Mouse (Mus musculus) lung, postnatal 10 days (tissue): ENCODE measurements at regions not wholly inside any gene's neighbourhood (a gene's known extent, or its start where the extent isn't known, plus 50 kb on each side); places are given as distances from the start of the nearest gene placed in this dataset.
A peak's percentile ranks its signal among the peaks of the same experiment; 100 is the strongest.

Experiments used
- DNase-seq: peaks from one replicate; pipeline ENCODE4 v3.0.0; 2021

DNA sequence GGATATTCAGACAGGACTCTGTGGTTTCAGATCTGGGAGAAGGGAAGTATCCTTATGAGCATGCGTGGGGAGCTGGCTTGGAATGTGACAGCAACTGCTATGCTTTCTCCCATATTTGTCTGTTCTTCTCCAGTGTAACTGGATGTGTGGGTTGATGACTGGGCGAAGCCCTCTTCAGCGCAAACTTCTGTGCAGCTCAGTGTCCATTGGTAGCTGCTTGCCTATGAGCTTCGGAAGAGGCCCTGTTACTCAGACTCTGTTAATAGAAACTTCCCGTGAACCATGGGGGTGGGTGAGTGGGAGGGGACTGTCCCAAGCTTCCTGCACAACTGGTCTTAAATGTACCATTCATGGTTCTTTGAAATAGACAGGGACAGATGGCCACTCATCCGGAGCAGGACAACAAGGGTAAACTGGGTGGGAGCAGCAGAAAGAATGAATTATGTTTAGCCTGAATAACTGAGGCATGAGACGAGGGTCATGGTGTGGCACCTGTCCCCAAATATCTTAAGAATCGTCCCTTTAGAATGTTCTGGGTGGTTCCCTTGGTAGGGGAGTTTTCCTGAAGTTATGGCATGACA, 141.1 kb upstream of the Plxnc1 start:
- no peak for DNase-seq

DNA sequence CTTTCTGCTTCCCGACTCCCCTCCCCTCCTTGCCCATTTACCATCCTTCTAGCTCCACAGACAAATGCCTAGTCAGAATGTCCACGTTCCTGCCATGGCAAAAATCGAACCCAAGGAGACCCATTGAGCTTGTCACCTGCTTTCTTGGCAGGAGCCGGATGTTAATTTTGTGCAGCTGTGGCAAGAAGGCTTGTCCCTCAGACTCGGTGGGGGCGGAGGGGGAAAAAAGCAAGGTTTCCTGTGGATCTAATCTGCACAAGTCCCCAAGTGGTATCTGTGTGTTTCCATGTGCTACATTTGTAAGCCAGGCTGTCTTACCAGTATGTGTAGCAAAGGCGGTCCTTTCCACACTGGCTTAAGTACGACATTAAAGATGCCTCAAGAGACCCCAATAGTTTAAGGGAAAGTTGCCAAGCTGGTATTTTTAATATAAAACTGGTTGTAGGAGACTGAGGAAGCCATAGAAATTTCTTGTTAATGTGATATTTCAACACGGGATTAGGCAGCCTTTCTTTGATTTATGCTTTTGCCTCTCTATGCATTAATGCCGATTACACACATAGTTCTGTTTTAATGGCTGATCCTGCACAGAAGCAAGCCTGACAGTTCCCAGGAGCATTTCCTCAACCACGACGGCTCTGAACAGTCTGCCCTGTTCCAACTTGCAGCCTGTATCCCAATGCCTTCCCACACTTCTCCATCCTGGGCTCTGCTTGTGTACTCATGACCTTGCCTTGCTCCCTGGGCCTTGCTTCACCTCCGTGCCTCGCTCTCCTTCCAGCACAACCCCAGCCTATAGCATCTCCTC, 138.9 kb upstream of the Plxnc1 start:
- DNase-seq: no peak

DNA sequence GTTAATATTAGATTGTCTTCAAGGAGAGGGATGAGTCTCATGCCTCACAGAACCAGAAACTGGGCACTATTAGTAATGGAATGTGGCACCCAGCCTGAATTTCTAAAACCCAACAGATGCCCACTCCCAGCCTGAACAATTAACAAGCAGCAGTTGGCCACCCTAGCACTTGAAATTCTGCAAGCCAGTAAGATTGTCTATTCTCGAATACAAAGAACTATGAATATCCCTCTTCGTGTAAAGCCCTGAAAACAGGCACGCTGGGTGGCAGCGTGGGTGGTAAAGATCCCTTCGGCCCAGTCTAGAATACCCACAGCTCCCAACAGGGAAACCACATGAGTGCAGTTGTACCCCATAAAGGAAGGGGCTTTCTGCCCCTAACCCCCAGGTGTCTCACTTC, 138.0 kb upstream of the Plxnc1 start:
- no peak for DNase-seq

DNA sequence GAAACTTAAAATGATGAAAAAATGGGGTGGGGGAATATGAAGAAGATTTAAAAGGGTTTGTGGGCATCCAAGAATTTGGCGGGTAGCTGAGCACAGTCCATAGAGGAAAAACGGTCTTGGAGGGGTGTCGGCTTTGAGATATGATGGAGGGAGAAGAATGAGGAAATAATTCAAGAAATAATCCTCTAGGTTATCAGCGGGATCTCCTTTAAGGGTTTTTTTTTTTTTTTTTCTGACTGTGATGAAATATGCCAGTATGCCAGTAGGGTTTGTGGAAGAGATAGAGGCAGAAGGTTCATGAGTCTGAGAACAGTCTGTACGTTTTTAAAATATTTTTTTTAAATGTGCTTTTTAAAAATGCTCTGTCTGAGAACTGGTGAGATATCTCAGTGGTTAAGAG, 135.3 kb upstream of the Plxnc1 start:
- DNase-seq: no peak

DNA sequence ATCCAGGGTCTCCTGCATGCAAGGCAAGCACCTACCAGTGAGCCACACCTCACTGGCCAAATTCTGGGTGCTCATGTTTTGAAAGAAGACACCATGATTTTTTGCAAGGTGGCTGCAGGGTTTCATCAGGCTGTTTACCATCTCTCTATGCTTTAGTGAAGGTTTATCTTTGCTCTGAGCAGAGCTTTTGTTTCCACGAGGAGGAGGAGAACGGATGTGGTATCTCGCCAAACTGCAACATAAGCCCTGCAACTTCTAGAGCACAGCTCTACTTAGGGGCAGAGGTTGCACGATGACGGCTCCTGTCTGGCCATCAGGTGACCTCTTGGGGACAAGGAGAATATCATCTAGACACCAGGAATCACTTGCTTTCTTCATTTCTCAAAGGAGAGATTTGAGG, 131.8 kb upstream of the Plxnc1 start:
- no peak for DNase-seq

DNA sequence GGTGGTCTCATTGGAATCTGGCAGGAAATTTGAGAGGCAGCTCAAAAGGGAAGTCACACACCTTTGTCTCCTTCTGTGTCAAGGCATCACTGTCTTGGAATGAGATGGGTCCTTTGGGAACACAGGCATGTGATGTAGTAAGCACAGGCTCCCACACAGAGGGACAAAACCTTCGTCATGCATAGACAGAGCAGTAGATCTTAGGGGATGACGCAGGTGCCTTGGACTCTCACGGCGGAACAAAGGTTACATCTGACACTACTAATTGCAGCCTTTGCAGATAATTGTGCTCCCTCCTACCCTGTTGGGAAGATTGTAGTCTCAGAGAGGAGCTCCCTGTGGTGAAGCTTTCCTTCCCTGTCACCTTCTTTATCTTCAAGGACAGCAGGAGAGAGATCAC, 131.3 kb upstream of the Plxnc1 start:
- DNase-seq: no peak

DNA sequence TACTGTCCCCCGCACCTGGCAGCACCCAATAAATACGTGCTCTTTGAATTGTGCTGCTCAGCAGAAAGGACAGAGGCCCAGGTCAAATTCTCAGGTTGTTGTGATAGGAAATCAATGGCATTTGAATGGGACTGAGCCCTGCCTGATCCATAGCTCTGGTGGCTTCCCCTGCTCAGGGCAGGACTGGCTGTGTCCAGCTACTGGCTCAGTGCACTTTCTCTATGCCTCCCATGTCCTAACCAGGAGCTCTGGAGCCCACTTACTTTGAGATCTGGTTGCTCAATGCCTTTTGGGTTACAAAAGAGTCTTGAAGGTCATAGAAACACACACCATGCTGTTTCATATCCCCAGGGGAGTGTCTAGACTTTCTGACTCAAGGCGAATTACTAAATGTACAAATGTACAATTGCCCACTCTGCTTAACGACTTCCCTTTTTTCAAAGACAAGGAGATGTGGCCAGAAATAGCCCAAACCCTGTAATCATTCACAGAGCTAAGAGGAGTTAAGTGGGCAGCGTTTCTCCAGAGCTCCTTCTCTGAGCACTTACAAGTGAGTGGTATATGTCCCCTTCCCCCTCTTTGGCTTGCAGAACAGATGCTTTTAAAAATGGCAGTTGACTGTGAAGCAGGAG, 130.4 kb upstream of the Plxnc1 start:
- DNase-seq: peak; percentile 50

DNA sequence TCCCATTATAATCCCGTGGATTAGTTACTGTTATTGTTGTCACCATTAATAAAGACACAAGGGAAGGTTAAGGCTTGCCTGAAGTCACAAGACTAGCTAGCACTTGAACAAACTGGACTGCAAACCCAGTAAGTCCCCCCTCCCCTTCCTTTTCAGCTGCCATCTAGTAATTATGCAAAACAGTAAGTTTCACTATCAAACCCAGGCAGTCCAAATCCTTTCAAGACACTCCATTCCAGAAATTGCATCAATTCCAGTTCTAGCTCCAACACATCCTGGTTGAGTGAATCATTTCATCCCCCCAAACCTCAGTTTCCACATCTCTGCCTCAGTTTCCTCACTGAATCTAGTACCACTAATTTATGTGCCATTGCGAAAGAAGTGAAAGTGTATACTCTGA, 129.7 kb upstream of the Plxnc1 start:
- DNase-seq: no peak

DNA sequence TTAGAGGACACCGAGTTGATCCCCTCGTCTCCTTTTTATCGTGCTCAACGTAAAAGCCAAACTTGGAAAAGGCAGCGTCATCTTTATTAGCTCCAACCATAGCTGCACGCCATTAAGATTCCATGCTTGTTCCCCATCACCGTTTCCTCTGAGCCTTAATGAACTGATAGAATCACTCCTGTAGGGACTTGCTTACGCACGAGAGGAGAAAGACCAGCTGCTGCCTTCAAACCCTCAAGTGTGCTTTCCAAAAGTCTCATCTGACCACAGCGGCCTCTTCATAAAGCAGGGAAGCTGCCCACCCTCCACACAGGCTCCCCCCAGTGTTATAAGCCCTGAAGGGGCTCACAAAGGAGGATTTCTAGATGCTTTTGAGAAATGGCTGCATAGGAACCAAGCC, 123.3 kb upstream of the Plxnc1 start:
- DNase-seq: peak; percentile 41

DNA sequence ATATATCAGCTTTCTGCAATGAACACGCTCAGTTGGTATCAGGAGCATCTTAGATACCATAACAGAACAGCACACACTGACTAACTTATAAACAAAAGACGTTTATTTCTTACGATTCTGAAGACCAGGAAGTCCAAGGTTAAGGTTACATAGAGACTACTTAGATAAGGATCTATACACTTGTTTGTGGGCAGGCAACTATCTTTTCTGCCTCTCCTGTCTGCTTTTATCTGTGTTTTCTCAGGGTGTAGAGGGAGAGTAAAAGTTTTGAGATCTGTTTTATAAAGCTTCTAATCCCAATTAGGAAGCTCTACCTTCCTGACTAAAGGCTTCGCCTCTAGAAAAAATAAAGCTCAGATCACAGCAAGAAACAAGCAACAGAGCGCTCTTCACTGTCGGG, 122.1 kb upstream of the Plxnc1 start:
- DNase-seq: no peak

DNA sequence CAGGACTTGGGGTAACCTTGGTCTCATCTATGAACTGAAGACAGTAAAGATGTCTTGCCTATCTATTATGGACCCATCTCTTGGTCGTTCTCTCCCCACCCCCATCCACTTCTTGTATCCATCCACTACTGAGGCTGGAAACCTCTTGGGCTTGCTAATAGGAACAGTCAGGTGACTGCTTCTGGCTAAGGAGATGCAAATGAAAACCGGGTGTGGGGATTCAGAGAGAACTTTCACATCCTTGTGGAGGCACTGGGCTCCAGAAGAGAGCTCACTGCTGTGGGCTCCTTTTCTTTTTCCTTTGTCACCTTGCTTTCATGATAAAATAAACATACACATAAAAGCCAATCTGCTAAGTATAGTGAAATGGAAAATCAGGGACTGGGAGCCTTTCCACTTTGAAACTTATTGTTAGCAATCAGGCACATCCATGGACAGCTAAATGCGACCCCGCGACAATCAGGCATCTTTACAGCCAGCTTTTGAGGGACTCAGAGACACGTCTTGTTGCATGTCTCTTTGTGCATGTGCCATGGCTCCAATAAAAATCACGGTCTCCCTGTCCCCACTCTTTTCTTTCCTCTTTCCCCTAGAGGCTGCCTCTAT, 115.0 kb upstream of the Plxnc1 start:
- DNase-seq: no peak

DNA sequence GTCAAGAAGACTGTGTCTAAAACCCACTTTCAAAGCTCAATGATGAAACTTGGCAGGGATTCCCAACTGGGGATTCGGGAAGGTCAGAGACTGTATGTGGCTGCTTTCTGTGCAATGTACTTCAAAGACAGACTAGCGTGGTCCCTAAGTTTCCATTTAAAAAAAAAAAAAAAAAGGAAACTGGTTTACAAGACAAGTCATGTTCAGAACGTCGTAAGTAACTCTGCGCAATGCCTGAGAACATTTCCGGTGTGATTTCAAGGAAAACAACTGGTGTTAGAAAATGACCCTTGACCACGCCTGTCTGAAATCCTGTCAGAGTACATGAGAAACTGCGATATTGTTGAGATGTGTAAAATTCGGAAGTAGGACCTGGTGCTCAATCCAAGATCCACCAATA, 114.4 kb upstream of the Plxnc1 start:
- peak; percentile 29 for DNase-seq

DNA sequence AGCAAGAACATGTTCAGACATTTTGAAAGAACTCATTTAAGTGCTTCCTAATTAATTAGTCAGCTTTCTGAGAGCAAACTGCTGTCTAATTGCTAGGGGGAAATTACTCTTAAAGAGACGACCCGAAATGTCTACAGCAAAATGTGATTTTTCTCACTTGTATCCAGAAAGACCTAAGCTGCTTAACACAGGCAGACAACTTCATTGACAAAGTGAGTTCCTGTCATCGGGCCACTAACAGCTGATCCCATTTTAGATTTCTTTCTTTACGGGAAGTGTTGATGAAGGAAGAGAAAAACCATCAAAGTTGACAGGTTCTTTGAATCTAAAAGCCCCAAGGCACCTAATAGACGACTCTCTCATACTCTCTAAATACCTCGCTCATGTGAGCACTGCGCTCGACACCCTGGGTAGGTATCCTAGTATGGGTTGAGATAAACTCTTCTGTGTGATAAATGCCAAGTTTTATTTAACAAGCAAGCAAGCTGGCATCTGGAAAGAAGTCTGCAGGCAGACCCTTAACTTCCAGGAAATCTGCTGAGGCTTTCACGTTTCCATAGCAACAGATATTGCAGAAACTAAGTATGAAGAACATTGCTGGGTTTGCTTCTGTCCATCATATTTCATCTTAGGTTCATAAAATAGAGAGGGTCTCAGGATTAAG, 112.5 kb upstream of the Plxnc1 start:
- no peak for DNase-seq

DNA sequence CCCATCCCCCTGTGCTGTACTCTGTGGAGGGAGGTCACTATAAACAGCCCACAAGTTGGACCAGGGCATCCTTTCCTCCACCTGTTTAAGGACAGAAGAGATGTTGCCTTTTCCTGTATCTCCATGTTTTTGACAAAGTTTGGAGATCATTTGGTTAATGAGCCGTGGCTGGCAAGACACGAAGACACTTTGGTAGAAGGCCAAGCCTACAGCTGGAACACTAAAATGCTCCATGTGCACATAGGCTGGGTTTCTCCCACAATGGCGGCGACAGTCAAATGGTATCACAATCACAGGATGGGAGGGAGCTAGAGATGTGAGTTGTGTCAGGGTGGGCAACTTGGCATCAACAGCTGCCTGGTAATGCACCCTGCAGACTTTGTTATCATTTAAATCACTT, 111.9 kb upstream of the Plxnc1 start:
- peak; percentile 40 for DNase-seq

DNA sequence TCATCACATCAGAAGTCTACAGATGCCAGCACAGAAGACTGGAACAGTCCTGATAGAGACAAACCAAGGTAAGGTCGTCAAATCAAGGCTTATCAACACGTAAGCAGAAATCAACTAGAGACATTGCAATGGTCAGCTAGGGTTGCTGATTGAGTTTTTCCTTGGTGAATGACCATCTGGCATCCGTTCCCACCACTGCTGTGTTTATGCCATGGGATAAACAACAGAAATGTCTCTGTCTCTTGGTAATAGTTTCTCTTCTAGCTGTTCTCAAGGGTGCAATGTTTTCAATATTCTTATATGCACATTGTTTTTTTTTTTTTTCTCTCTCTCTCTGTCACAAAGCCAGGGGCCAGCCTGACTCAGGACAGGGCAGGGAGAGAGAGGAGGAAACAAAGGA, 110.2 kb upstream of the Plxnc1 start:
- DNase-seq: peak; percentile 35

DNA sequence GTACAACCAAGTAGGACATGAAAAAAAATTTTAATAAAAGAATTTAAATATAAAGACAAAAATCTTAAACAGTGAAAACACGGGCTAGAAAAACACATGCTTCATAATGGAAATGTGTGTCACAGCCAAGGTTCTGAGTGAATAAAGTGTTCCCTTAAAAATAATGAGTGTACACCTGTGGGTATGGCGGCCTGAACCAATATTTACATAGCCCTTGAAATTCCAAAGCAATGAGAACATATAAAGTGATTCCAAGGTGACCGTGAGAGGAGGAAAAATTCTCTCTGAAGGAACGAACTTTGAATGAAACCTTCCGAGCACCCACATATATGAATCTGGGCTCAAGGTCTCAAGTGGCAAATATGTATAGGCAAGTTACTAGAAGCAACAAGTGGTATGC, 104.2 kb upstream of the Plxnc1 start:
- no peak for DNase-seq

DNA sequence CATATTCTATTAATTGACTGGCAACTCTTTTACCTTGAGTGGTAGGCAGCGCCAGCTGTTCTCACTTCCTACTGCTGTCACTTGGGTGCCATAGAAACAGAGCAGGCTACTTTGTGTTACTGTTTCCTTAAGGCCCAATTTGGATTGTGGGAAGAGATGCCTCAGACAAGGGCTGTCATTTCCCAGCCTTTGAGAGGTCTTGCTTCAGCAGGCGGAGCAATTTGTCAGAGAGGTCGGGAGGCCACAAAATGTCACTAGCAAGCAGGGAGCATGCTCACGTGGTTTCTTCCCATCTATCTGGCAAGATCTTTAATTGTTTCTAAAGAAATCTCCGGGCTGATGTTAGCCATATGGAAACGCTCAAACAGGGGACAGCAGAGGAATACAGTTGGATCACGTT, 99.3 kb upstream of the Plxnc1 start:
- peak; percentile 63 for DNase-seq

DNA sequence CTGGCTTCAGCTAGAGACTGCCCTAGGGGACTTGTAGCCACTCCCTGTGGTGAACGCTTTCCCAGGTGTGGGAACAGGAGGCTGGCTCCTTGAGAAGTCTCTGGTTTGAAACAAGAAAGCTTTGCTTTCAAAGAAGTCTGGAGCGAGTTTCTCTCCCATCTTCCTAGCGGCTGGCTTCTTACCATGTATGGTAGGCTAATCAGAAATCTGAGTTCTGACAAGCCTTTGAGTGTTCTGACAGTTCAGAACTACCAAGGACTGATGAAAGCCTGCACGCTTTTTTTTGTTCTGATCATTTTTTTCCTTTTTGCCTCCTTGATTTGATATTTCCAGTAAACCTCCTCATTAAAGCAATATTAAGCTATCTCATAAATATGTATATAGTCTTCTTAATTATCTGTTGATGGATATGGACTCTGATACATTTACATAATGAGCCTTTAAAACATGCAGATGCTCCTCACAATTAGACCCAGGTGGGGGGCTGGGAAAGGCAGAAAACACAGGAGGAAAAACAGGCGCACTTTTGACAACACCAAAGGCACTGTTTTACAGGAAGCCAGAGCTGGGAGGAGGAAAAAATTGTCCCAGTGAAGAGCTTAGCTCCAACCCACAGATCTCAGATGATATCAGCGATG, 95.7 kb upstream of the Plxnc1 start:
- no peak for DNase-seq

DNA sequence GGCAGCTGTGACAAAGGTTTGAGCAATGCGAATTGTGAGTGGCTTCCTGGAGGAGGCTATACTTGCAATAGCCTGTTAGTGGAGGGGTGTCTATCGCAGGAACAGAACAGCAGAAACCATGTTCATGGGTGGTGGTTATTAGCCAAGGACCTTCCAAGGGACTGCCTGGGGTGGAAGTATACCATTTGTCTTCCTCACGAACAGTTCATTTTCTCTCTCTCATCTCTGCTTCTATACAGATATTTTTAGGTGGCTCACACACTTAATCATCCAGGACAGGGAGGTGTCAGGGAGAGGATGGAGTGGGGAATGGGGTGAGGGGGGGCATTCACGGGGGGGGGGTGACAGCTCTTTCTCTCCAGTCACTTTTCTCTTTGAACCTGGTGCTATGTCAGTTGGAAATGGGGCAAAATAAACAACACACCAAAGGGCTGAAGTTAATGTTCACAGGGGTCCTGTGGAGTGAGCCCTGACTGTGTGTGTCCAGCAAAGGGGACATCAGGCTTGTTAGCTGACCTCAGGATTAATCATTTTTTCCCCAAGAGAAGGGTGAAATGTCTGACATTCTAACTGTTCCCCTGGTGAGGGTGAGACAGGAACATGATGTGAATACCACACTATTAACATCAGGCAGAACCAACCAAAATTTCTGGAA, 91.5 kb upstream of the Plxnc1 start:
- DNase-seq: peak; percentile 15

DNA sequence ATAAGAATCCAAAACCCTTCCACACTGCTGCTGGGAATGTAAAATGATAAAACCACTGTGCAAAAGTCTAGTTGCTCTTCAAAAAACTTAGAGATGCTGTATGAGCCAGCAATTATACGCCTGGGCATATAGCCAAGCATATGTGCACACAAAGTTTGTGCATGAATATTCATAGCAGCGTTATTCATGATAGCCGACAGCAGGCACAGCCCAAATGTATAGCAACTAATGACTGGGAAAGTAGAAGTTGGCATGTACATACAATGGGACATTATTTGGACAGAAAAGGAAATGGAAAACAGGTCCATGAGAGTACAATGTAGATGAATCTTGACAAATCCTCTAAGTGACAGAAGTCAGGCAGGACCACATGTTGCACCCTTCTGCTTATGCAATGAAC, 90.7 kb upstream of the Plxnc1 start:
- peak; percentile 17 for DNase-seq

DNA sequence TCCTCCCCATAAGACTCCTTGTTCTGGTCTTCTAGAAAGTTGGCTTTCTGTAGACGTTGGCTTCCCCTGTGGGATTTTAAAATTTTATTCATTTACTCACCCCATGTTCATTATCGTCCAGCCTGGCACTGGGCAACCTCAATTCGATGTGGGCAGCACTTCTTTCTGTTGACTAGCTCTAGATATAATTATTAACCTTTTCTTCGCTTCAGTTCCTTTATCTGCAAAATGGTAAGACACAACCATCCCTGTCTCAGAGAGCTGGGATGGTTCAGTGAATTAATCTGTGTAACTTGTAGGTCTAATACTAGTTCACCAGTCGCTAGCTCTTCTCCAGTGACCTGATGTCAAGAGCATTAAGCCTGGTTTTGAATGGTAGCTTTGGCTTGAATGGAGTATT, 89.9 kb upstream of the Plxnc1 start:
- DNase-seq: no peak
